In genomic region chr7:92883850-92884716, GRCm38 (mm10) we compare ENCODE assay signal across 18 mouse cellular contexts. TPM values are rescaled to one million over a fixed set of nuclear protein-coding genes. Genes with fewer than 3 reads are reported as not detected.
DNase-seq lines count a peak whose midpoint lies in the region; ATAC-seq lines count a peak whose summit lies in the region.
"Had no signal": no experiment of that assay in that cellular context is flagged by ENCODE, and none has a peak within 500 bp of the region (broad histone marks: within the 10 kb centered on the region; RNA-seq: fewer than 3 reads in every experiment).

No protein-coding gene starts in this region.

- 75% methylated on average over 9 of the region's 9 CpGs for WGBS in heart, embryonic 10.5 days
- 84% methylated on average over 9 of the region's 9 CpGs for WGBS in midbrain, embryonic 10.5 days
- 82% methylated on average over 9 of the region's 9 CpGs for WGBS in midbrain, embryonic 15.5 days
- 56% methylated on average over 9 of the region's 9 CpGs for whole genome bisulfite sequencing in liver, embryonic 11.5 days

- peaks cover 8% of the 10 kb centered on the region; the same call in 1 of the 2 replicates for H3K4me1 ChIP-seq in heart, embryonic 10.5 days
- peaks cover 5% of the 10 kb centered on the region; the same call in 1 of the 2 replicates for H3K4me1 ChIP-seq in midbrain, embryonic 10.5 days
- H3K4me1 ChIP-seq in midbrain, embryonic 15.5 days: no peaks in the 10 kb centered on the region
- peaks cover 45% of the 10 kb centered on the region for H3K4me1 ChIP-seq in liver, embryonic 11.5 days (replicated peaks; ENCODE audit: control insufficient read depth, insufficient read depth, low read length)
- H3K4me1 ChIP-seq: embryonic facial prominence, embryonic 15.5 days; midbrain, embryonic 12.5 days had no signal

- DNase-seq in heart, embryonic 10.5 days (ENCODE audit: low spot score): peak; percentile 77
- no peak for DNase-seq in heart, postnatal 36 days
- no peak for DNase-seq in midbrain, embryonic 10.5 days (ENCODE audit: low spot score)
- DNase-seq in liver, embryonic 11.5 days (ENCODE audit: low spot score): no peak
- no peak for DNase-seq in cerebellum, postnatal 4 days (ENCODE audit: low spot score in 2 of 2)
- DNase-seq in frontal cortex, postnatal 14 days (ENCODE audit: low spot score in 2 of 2): no peak
- DNase-seq: adrenal gland, postnatal 36 days; cerebellum, adult 11 months; forebrain, postnatal 0 days; gastrocnemius, postnatal 14 days; retina, postnatal 1 day; thymus, adult 18-20 months had no signal

- H3K27ac ChIP-seq in heart, embryonic 10.5 days: no peak overlapping the region; the same call in 1 of the 2 replicates
- 0 out of 2 replicates have a peak overlapping the region, but pooled peaks have one; percentile 6 for H3K27ac ChIP-seq in midbrain, embryonic 10.5 days (replicated peaks)
- no peak overlapping the region for H3K27ac ChIP-seq in midbrain, embryonic 15.5 days
- peak overlapping the region; percentile 81 for H3K27ac ChIP-seq in liver, embryonic 11.5 days (ENCODE audit: low read depth, low read length)
- H3K27ac ChIP-seq: embryonic facial prominence, embryonic 15.5 days; limb, embryonic 10.5 days; midbrain, embryonic 12.5 days had no signal

- H3K36me3 ChIP-seq in heart, embryonic 10.5 days: no peaks in the 10 kb centered on the region
- peaks cover 14% of the 10 kb centered on the region for H3K36me3 ChIP-seq in midbrain, embryonic 10.5 days
- no peaks in the 10 kb centered on the region for H3K36me3 ChIP-seq in midbrain, embryonic 15.5 days (replicated peaks)
- H3K36me3 ChIP-seq in liver, embryonic 11.5 days (ENCODE audit: control insufficient read depth, insufficient read depth, low read length): no peaks in the 10 kb centered on the region
- H3K36me3 ChIP-seq: embryonic facial prominence, embryonic 15.5 days; midbrain, embryonic 12.5 days had no signal

- no peak for ATAC-seq in midbrain, embryonic 15.5 days (replicated peaks)
- ATAC-seq in liver, embryonic 11.5 days (replicated peaks; ENCODE audit: low FRiP score): peak; percentile 91
- peak; percentile 77 for ATAC-seq in megakaryocyte progenitor cell, adult 5-6 weeks (replicated peaks; ENCODE audit: poor library complexity)
- ATAC-seq: forebrain, postnatal 0 days; hindbrain, embryonic 16.5 days had no signal

- intact Hi-C loops in heart, postnatal 36 days (cut with DNase I): no loop called here

- H3K9ac ChIP-seq in midbrain, embryonic 15.5 days: no peak overlapping the region
- 0 out of 2 replicates have a peak overlapping the region, but pooled peaks have one; percentile 6 for H3K9ac ChIP-seq in liver, embryonic 11.5 days (ENCODE audit: low read depth, low read length)
- H3K9ac ChIP-seq: embryonic facial prominence, embryonic 15.5 days; forebrain, postnatal 0 days; midbrain, embryonic 12.5 days had no signal

- no peak overlapping the region for H3K4me2 ChIP-seq in midbrain, embryonic 15.5 days
- H3K4me2 ChIP-seq in liver, embryonic 11.5 days: peak overlapping the region; percentile 46
- H3K4me2 ChIP-seq: embryonic facial prominence, embryonic 15.5 days; midbrain, embryonic 12.5 days had no signal

- no peaks in the 10 kb centered on the region for H3K27me3 ChIP-seq in heart, embryonic 10.5 days (ENCODE audit: insufficient read depth, poor library complexity, severe bottlenecking)
- H3K27me3 ChIP-seq in midbrain, embryonic 10.5 days (ENCODE audit: low read depth, poor library complexity, severe bottlenecking): no peaks in the 10 kb centered on the region
- no peaks in the 10 kb centered on the region for H3K27me3 ChIP-seq in midbrain, embryonic 15.5 days (replicated peaks)
- H3K27me3 ChIP-seq in liver, embryonic 11.5 days (replicated peaks; ENCODE audit: control insufficient read depth, insufficient read depth, low read length): no peaks in the 10 kb centered on the region
- H3K27me3 ChIP-seq: embryonic facial prominence, embryonic 15.5 days; midbrain, embryonic 12.5 days had no signal

- no peak overlapping the region for H3K4me3 ChIP-seq in heart, embryonic 10.5 days
- no peak overlapping the region for H3K4me3 ChIP-seq in midbrain, embryonic 10.5 days
- H3K4me3 ChIP-seq in midbrain, embryonic 15.5 days: no peak overlapping the region
- no peak overlapping the region for H3K4me3 ChIP-seq in liver, embryonic 11.5 days (ENCODE audit: low read depth, low read length)
- H3K4me3 ChIP-seq: embryonic facial prominence, embryonic 15.5 days; limb, embryonic 10.5 days; midbrain, embryonic 12.5 days had no signal

- H3K9me3 ChIP-seq in heart, embryonic 10.5 days: no peaks in the 10 kb centered on the region
- H3K9me3 ChIP-seq in midbrain, embryonic 10.5 days (replicated peaks): no peaks in the 10 kb centered on the region
- no peaks in the 10 kb centered on the region for H3K9me3 ChIP-seq in midbrain, embryonic 15.5 days
- H3K9me3 ChIP-seq in liver, embryonic 11.5 days (ENCODE audit: control insufficient read depth, low read length): no peaks in the 10 kb centered on the region
- H3K9me3 ChIP-seq: embryonic facial prominence, embryonic 15.5 days; limb, embryonic 10.5 days; midbrain, embryonic 12.5 days had no signal

RNA-seq across cellular contexts. Expression of gene Prcp, which starts 9.8 kb away (rescaled TPM):
- 14.2 and 15.1 TPM in 2 replicates for polyA plus RNA-seq in heart, embryonic 10.5 days (2016; fragmentation: Nextera tagmentation; extraction: Ambion mirVana)
- 10 to 100 TPM; 13.6 to 19.3 TPM for total RNA-seq in heart, postnatal 36 days (2021)
- 20.0 and 20.7 TPM in 2 replicates for polyA plus RNA-seq in midbrain, embryonic 10.5 days (2016; fragmentation: Nextera tagmentation; extraction: Ambion mirVana)
- 20.2 and 20.5 TPM in 2 replicates for polyA plus RNA-seq in midbrain, embryonic 15.5 days (2015; fragmentation: Nextera tagmentation; extraction: Ambion mirVana)
- 30.1 and 33.6 TPM in 2 replicates for polyA plus RNA-seq in liver, embryonic 11.5 days (2014; fragmentation: Nextera tagmentation; extraction: Ambion mirVana)
- 111 and 115 TPM in 2 replicates for total RNA-seq in megakaryocyte progenitor cell, adult 5-6 weeks (2015)
- 30.8 and 33.2 TPM in 2 replicates for total RNA-seq in megakaryocyte progenitor cell, adult 5-6 weeks (2017)

RNA-seq across cellular contexts. Expression of gene Ddias, which starts 10.0 kb away (rescaled TPM):
- polyA plus RNA-seq in heart, embryonic 10.5 days (2016; fragmentation: Nextera tagmentation; extraction: Ambion mirVana): 13.8 and 17.3 TPM in 2 replicates
- 1 to 10 TPM in 1 of 2 experiments, under 1 TPM in 1; 0.46 to 1.1 TPM for total RNA-seq in heart, postnatal 36 days (2021)
- 21.7 and 26.3 TPM in 2 replicates for polyA plus RNA-seq in midbrain, embryonic 10.5 days (2016; fragmentation: Nextera tagmentation; extraction: Ambion mirVana)
- polyA plus RNA-seq in midbrain, embryonic 15.5 days (2015; fragmentation: Nextera tagmentation; extraction: Ambion mirVana): 4.1 and 4.3 TPM in 2 replicates
- polyA plus RNA-seq in liver, embryonic 11.5 days (2014; fragmentation: Nextera tagmentation; extraction: Ambion mirVana): 21.2 and 21.9 TPM in 2 replicates
- 22.5 and 25.0 TPM in 2 replicates for total RNA-seq in megakaryocyte progenitor cell, adult 5-6 weeks (2015)
- 12.8 and 14.9 TPM in 2 replicates for total RNA-seq in megakaryocyte progenitor cell, adult 5-6 weeks (2017)

Comparison
In these comparisons a context has a peak if more than half of its experiments do, and no peak if none do; other contexts are left out.
1. H3K27ac ChIP-seq: peak in midbrain, embryonic 10.5 days (single experiment) and liver, embryonic 11.5 days (single experiment); none in heart, embryonic 10.5 days (single experiment) and midbrain, embryonic 15.5 days (single experiment).